Mouse (Mus musculus): Measurements from ENCODE around the gene Pigu. TPM values are rescaled to one million over a fixed set of nuclear protein-coding genes. Genes with fewer than 3 reads are reported as not detected.
A peak's percentile ranks its signal among the peaks of the same experiment; 100 is the strongest.

The Pigu gene
- polyA plus RNA-seq, 1 experiment from 2014 or later = 47.6 TPM

DNA sequence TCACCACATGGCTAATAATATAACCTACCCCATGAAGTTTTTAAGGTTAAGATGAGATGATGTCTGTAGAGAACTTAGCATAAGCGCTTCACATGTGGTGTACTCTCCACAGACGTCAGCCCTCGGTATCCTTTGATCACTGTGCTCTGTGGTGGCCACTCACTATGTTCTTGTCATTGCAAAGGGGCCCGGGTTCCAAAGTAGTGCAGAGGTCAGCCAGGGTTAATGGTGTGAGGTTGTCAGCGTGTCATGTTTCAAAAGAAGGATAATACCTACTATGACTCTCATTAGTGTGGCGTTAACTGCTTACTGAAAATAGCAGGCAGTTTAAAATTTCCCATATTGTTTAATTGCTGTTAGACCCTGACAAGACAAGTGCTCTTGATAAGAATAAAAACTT lies 43.6 kb downstream of the Pigu start:
- Histone ChIP-seq H3K27ac (no peak overlapping the region), H3K9ac (no peak overlapping the region), H3K4me3 (replicated peaks) (no peak overlapping the region), H3K36me3 (replicated peaks) (peaks cover 22% of the 10 kb centered on the region), H3K27me3 (no peaks in the 10 kb centered on the region), H3K9me3 (no peaks in the 10 kb centered on the region), H3K4me2 (no peak overlapping the region), H3K4me1 (peaks cover 6% of the 10 kb centered on the region)
- no peak for ATAC-seq (ENCODE audit: low FRiP score)
- WGBS = 51% methylated on average over 6 of the region's 6 CpGs

DNA sequence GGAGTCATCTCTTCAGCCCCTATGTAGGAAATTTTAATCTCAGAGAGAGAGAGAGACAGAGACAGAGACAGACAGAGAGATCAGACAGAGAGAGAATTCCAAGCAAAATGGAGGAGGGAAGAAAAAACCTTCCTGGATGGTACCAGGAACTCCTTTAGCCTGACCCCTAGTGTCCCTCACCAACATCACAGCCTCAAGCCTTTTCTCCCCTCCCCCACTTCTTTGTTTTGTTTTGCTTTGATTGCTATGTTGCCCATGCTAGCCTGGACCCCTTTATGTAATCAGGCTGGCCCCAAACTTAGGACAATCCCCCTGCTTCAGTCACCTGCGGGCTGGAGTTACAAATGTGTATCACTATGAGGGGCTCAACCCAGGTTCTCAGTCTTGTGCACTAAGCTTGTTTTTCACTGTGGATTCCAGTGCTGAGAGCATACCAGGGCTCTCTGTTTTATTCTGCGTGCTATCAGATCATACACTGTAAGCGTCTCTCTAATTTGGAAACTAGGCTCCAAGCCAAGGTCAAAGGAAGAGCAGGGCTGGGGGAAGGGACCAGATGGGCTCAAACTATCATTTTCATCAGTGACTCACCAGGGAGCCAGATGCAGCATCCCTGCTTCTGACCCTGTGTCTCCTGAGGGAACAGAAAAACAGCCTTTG lies 48.2 kb downstream of the Pigu start:
- H3K27me3 ChIP-seq = no peaks in the 10 kb centered on the region
- H3K9me3 ChIP-seq = no peaks in the 10 kb centered on the region
- H3K36me3 ChIP-seq (replicated peaks) = peaks cover 30% of the 10 kb centered on the region
- no peak overlapping the region for H3K4me2 ChIP-seq
- H3K9ac ChIP-seq = no peak overlapping the region
- ATAC-seq (ENCODE audit: low FRiP score) = 0 out of 2 replicates have a peak, but pooled peaks have one; percentile 20
- peak overlapping the region; percentile 65 for H3K27ac ChIP-seq
- 41% methylated on average over 3 of the region's 3 CpGs for WGBS
- H3K4me1 ChIP-seq = peaks cover 6% of the 10 kb centered on the region
- H3K4me3 ChIP-seq (replicated peaks) = no peak overlapping the region

DNA sequence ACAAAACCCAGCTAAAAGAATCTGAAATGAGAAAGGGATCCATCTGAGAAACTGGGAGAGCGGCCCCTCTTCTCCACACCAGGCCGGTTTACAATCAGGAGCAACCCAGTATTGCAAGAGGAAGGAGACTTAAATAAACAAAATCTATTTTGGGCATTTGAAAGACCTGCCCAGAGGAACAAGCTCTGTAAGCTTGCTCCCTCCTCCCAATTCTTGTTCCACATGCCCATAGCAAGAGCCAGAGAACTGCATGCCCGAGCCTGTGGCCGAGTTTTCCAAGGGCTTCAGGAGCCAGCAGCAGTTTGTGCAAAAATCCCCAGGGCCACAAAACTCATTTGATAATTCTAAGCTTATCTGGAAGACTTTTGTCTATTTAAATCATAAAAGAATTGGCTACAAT lies 57.7 kb downstream of the Pigu start:
- WGBS = 92% methylated on average over 4 of the region's 4 CpGs

DNA sequence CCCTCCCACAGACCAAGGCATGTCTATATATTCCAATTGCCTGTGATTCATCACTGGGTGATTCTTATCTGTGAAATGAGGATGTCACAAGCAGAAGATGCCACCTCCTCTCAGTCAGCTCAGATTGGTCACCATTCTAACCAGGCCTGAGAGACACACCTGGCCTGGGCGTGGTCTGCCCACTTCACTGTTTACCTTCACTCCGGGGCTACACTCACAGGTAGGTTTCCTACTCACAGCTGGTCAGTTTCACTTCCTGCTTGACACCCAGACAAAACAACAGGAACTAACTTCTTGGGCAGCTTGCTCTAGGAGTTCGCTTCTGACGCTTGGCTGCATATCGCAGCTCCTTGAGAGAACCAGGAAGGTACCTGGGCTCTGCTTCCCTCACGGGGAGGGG lies 61.8 kb downstream of the Pigu start:
- H3K9me3 ChIP-seq = no peaks in the 10 kb centered on the region
- H3K4me3 ChIP-seq (replicated peaks) = no peak overlapping the region
- H3K4me1 ChIP-seq = no peaks in the 10 kb centered on the region
- H3K27ac ChIP-seq = no peak overlapping the region
- ATAC-seq (ENCODE audit: low FRiP score) = no peak
- H3K4me2 ChIP-seq = no peak overlapping the region
- peaks cover 80% of the 10 kb centered on the region for H3K36me3 ChIP-seq (replicated peaks)
- WGBS = 96% methylated on average over 6 of the region's 6 CpGs
- H3K27me3 ChIP-seq = no peaks in the 10 kb centered on the region
- H3K9ac ChIP-seq = no peak overlapping the region

More for the DNA sequence above, 57.7 kb downstream of the Pigu start:
- Histone ChIP-seq H3K9me3 (no peaks in the 10 kb centered on the region), H3K27me3 (no peaks in the 10 kb centered on the region), H3K36me3 (replicated peaks) (peaks cover 57% of the 10 kb centered on the region), H3K4me1 (no peaks in the 10 kb centered on the region), H3K27ac (no peak overlapping the region), H3K9ac (no peak overlapping the region), H3K4me3 (replicated peaks) (no peak overlapping the region), H3K4me2 (no peak overlapping the region)
- no peak for ATAC-seq (ENCODE audit: low FRiP score)

DNA sequence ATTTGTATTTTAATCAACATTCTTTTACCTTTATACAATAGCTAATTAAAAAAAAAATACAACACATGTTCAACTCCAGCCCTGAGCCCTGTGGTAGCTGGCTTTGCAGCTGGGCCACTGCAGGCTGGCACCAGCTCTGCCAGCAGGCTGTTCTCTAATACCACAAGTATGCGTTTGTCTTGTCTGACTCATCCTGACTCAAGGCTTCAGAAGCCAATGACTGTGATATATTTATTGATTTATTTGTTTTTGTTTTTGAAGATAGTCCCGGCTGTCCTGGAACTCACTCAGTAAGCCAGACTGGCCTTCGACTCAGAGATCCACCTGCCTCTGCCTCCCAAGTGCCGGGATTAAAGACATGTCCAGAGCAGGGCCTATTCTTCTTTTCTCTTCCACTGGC lies 63.3 kb downstream of the Pigu start:
- H3K4me3 ChIP-seq (replicated peaks) = no peak overlapping the region
- no peaks in the 10 kb centered on the region for H3K4me1 ChIP-seq
- no peak for ATAC-seq (ENCODE audit: low FRiP score)
- no peaks in the 10 kb centered on the region for H3K27me3 ChIP-seq
- H3K9ac ChIP-seq = no peak overlapping the region
- H3K36me3 ChIP-seq (replicated peaks) = peaks cover 75% of the 10 kb centered on the region
- WGBS = 90% methylated on average over 4 of the region's 4 CpGs
- H3K4me2 ChIP-seq = no peak overlapping the region
- H3K27ac ChIP-seq = no peak overlapping the region
- no peaks in the 10 kb centered on the region for H3K9me3 ChIP-seq

DNA sequence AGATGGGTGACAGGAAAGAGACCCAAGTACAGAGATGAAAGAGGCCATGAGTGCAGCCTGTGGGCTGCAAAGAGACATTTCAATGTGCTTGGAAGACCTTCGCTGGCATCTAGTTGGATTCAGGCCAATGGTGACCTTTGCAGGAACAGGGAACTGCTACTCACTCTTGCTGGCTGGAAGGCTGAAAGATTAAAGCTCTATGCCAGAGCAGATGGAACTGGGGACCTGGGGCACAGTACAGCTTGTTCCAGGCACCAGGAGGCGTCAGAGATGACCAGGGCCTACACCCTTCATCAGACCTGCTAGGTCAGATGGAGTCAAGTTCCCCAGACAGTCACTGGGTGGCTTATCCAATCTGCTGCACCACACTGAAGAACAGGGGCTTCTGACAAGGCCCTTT lies 63.8 kb downstream of the Pigu start:
- no peak overlapping the region for H3K9ac ChIP-seq
- no peaks in the 10 kb centered on the region for H3K27me3 ChIP-seq
- H3K36me3 ChIP-seq (replicated peaks) = peaks cover 69% of the 10 kb centered on the region
- no peaks in the 10 kb centered on the region for H3K9me3 ChIP-seq
- H3K4me1 ChIP-seq = no peaks in the 10 kb centered on the region
- H3K4me3 ChIP-seq (replicated peaks) = no peak overlapping the region
- H3K27ac ChIP-seq = no peak overlapping the region
- WGBS = 84% methylated on average over 2 of the region's 2 CpGs
- no peak for ATAC-seq (ENCODE audit: low FRiP score)
- H3K4me2 ChIP-seq = no peak overlapping the region

DNA sequence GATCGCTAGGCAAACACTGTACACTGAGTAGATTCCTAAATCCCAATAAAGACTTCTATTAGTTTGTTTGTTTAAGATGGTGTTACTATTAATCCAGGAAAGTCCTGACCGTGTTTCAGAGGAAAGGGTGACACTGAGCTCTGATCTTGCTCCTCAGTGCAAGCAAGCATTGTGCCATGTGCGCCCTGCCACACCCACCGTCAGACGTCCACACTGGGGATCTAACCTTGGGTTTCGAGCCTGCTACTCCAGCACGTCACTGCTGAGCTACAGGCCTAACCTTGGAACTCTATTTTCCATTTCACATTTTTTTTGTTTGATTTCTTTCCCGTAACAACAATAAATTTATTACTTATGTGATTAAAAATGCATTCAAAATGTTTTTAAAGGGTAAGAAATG lies 67.2 kb downstream of the Pigu start:
- Histone ChIP-seq H3K27me3 (no peaks in the 10 kb centered on the region), H3K4me2 (no peak overlapping the region), H3K27ac (no peak overlapping the region), H3K9ac (no peak overlapping the region), H3K4me3 (replicated peaks) (no peak overlapping the region), H3K4me1 (no peaks in the 10 kb centered on the region), H3K36me3 (replicated peaks) (peaks cover 43% of the 10 kb centered on the region), H3K9me3 (no peaks in the 10 kb centered on the region)
- no peak for ATAC-seq (ENCODE audit: low FRiP score)
- WGBS = 90% methylated on average over 8 of the region's 8 CpGs

DNA sequence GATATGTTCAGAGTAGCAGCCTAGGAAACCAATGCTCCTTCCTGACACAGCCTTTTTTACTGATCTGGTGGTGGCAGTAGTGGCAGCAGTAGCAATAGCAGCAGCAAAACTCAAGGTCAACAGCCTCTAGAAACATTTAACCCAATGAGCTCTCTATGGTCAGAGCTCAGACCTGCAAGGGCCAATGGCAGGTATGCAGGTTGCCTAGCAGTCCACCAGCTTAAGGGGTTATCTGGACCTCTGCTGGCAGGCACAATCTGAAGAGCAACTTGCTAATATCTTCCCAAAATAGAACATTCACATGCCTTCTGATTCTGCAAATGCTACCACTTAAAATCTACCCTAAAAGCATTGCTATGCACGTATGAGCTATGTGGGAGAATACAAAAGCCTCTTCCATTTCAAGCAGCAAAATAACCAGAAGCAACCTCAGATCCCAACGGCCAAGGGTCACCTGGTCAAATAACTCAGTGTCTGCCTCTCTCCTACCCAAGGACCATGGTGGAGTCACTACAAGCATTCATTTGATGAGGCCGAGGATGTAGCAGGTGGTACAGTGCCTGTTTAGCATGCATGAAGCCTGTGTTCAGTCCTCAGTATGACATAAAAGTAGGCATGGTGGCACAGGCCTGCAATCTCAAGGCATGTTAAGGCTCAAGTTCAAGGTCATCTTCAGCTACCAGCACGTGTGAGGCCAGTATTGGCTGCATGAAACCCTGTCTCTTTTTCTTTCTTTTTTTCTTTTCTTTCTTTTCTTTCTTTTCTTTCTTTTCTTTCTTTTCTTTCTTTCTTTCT lies 69.6 kb downstream of the Pigu start:
- Histone ChIP-seq H3K9ac (no peak overlapping the region), H3K4me1 (no peaks in the 10 kb centered on the region), H3K4me3 (replicated peaks) (no peak overlapping the region), H3K36me3 (replicated peaks) (peaks cover 53% of the 10 kb centered on the region), H3K27me3 (no peaks in the 10 kb centered on the region), H3K27ac (no peak overlapping the region), H3K4me2 (no peak overlapping the region), H3K9me3 (no peaks in the 10 kb centered on the region)
- ATAC-seq (ENCODE audit: low FRiP score) = no peak
- 93% methylated on average over 4 of the region's 4 CpGs for WGBS

DNA sequence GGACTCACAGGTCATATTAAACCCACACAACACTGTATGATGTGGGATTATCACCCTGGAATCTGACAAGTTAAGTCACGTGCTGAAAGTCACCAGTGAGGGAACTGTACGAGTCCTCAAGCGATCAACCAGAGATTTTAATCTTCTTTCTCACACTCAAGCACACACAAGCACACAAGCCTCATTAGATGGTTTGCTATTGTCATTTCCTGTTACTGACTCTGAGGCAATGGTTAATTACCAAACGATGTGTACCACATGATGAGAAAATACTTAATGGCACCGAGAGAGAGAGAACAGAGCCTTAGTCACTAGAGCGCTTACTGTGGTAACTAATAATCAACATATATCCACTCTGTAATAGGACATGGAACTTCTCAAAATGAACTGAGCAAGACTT lies 71.5 kb downstream of the Pigu start:
- no peaks in the 10 kb centered on the region for H3K4me1 ChIP-seq
- no peak overlapping the region for H3K9ac ChIP-seq
- H3K36me3 ChIP-seq (replicated peaks) = peaks cover 35% of the 10 kb centered on the region
- ATAC-seq (ENCODE audit: low FRiP score) = no peak
- H3K27ac ChIP-seq = no peak overlapping the region
- no peak overlapping the region for H3K4me2 ChIP-seq
- no peaks in the 10 kb centered on the region for H3K27me3 ChIP-seq
- 82% methylated on average over 6 of the region's 6 CpGs for WGBS
- no peak overlapping the region for H3K4me3 ChIP-seq (replicated peaks)
- H3K9me3 ChIP-seq = no peaks in the 10 kb centered on the region

DNA sequence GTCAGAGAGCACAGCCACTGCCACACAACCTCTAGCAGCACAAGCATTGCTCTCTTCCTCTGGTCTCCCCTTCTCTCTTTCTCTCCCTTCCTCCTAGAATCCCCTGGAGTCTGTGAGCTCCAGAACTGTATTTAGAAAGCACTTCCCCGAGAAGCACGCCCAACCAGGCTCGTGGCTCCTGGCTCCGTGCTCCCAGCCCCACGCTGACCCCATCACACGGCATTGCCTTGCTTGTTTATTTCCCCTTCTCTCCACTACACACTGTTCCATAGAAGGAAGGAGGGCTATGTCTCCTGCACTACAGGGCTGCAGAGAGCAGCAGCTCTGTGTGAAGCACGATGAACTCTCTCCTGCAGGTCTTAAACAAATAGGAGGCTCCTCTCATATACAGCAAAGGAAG lies 72.6 kb downstream of the Pigu start:
- ATAC-seq (ENCODE audit: low FRiP score) = no peak
- peaks cover 28% of the 10 kb centered on the region for H3K36me3 ChIP-seq (replicated peaks)
- H3K9me3 ChIP-seq = no peaks in the 10 kb centered on the region

DNA sequence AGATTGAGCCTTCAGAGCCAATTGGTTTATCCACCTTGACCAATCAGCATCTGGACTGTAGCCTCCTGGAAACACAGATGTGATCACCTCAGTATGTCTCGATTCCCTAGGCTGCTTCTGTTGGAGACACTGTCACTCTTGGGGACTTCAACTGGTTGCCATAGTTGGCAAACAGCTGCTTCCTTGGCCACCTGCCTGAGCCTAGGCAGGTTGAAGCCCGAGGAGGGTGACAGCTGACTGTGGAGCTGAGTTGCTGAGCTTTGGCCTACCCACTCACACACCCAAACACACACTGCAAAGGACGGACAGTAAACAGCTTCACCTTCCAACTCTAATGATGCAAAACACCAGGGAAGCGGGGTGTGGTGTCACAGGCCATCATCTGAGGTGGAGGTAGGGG lies 73.4 kb downstream of the Pigu start:
- Histone ChIP-seq H3K9me3 (no peaks in the 10 kb centered on the region), H3K4me3 (replicated peaks) (no peak overlapping the region), H3K36me3 (replicated peaks) (peaks cover 37% of the 10 kb centered on the region; the same call in 1 of the 2 replicates), H3K4me2 (no peak overlapping the region), H3K27me3 (no peaks in the 10 kb centered on the region), H3K27ac (no peak overlapping the region), H3K4me1 (no peaks in the 10 kb centered on the region), H3K9ac (no peak overlapping the region)
- WGBS = 91% methylated on average over 4 of the region's 4 CpGs
- ATAC-seq (ENCODE audit: low FRiP score) = no peak

More for the DNA sequence above, 72.6 kb downstream of the Pigu start:
- H3K4me3 ChIP-seq (replicated peaks) = no peak overlapping the region
- WGBS = 94% methylated on average over 7 of the region's 7 CpGs
- no peak overlapping the region for H3K27ac ChIP-seq
- H3K9ac ChIP-seq = no peak overlapping the region
- no peaks in the 10 kb centered on the region for H3K4me1 ChIP-seq
- H3K27me3 ChIP-seq = no peaks in the 10 kb centered on the region
- H3K4me2 ChIP-seq = no peak overlapping the region

DNA sequence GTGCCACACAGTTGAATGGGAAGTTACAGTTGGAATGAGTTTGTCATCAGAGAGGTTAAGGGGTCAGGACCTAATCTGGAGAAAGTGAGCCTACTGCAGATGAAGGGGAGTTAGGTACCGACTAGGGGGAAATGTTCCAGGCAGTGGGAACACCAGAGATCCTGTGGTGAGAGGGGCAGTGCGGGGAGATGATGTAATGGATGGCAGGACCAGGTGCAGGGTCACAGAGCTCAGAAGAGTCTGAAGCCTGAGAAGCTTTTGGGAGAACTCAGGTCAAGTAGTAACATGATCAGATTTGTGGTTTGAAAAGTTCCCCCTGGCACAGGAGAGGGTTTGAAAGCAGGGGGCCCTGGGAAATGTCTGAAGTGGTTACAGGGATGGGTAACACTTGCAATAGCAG lies 77.1 kb downstream of the Pigu start:
- no peaks in the 10 kb centered on the region for H3K9me3 ChIP-seq
- no peak overlapping the region for H3K4me2 ChIP-seq
- no peak for ATAC-seq (ENCODE audit: low FRiP score)
- H3K4me3 ChIP-seq (replicated peaks) = no peak overlapping the region
- H3K27ac ChIP-seq = no peak overlapping the region
- H3K4me1 ChIP-seq = peaks cover 11% of the 10 kb centered on the region
- 79% methylated on average over 2 of the region's 2 CpGs for WGBS
- H3K36me3 ChIP-seq (replicated peaks) = peaks cover 40% of the 10 kb centered on the region
- H3K27me3 ChIP-seq = no peaks in the 10 kb centered on the region
- H3K9ac ChIP-seq = no peak overlapping the region

DNA sequence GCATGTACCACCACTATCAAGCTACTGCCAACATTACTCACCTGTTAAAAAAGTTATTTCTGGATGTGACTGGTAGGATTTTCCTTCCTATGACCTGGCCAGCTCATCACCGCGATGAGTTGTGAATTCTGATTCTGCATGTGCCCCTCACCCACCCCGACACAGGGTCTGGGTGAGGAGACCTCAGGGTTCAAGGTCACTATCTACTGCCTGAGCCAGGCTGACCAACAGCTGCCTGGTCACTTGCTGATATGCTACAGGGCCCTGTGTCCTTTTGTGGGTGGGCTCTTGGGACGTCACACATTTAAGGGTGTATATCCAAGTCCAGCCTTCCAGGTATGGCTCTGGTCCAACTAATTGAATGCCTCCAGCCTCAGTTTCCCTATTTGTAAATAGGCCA lies 78.1 kb downstream of the Pigu start:
- no peak for ATAC-seq (ENCODE audit: low FRiP score)
- Histone ChIP-seq H3K9me3 (no peaks in the 10 kb centered on the region), H3K4me2 (no peak overlapping the region), H3K4me3 (replicated peaks) (no peak overlapping the region), H3K36me3 (replicated peaks) (peaks cover 33% of the 10 kb centered on the region), H3K4me1 (peaks cover 11% of the 10 kb centered on the region), H3K27me3 (no peaks in the 10 kb centered on the region), H3K9ac (no peak overlapping the region), H3K27ac (no peak overlapping the region)
- WGBS = 91% methylated on average over 4 of the region's 4 CpGs

Measured in forebrain, embryonic 12.5 days (tissue).